Mouse (Mus musculus) embryonic facial prominence, embryonic 10.5 days (tissue): Measurements from ENCODE around the gene Tmem108. TPM values are rescaled to one million over a fixed set of nuclear protein-coding genes. Genes with fewer than 3 reads are reported as not detected.

Source experiments
- DNase-seq: peaks from one replicate; pipeline ENCODE4 v3.0.0-alpha.2; 2017; ENCODE audit warnings: low spot score
- H3K27ac ChIP-seq: fragments of 300-500 bp; sonication (generic); replicated peaks from 2 replicates; pipeline ENCODE4 v1.5.1; 2016; ENCODE audit warnings: mild to moderate bottlenecking
- H3K27me3 ChIP-seq: fragments of 300-500 bp; sonication (generic); replicated peaks from 2 replicates; pipeline ENCODE4 v1.6.1; 2016; ENCODE audit warnings: low read depth, mild to moderate bottlenecking; ENCODE audit not compliant: poor library complexity, severe bottlenecking
- H3K36me3 ChIP-seq: fragments of 300-500 bp; sonication (generic); replicated peaks from 2 replicates; pipeline ENCODE4 v1.6.1; 2016; ENCODE audit warnings: mild to moderate bottlenecking, moderate library complexity
- H3K4me1 ChIP-seq: fragments of 300-500 bp; sonication (generic); 2 replicates; pipeline ENCODE4 v1.6.1; 2016
- H3K4me3 ChIP-seq: fragments of 300-500 bp; sonication (generic); 2 replicates; pipeline ENCODE4 v1.5.1; 2016; ENCODE audit warnings: mild to moderate bottlenecking, moderate library complexity
- H3K9me3 ChIP-seq: fragments of 300-500 bp; sonication (generic); 2 replicates; pipeline ENCODE4 v1.6.1; 2016; ENCODE audit warnings: mild to moderate bottlenecking
- WGBS: fragments of 180-500 bp; shearing (Covaris S2); methylation state at CpG from one replicate; pipeline ENCODE4 v1.1.7; 2016; 5-methylcytosine and 5-hydroxymethylcytosine counted together
- polyA plus RNA-seq: library from polyadenylated mRNA; unstranded; fragments of >200 nt; fragmentation: Nextera tagmentation; extraction: Ambion mirVana; gene quantifications from 2 replicates; pipeline ENCODE4 v1.2.1, GENCODE M21; 2016

Tmem108 gene
- polyA plus RNA-seq, 1 experiment from 2014 or later = 22.1 TPM

GRCm38 (mm10) chr9:103565186-103565585 lies 196.5 kb downstream of the Tmem108 start:
- DNase-seq = no peak
- Histone ChIP-seq H3K36me3 (no peaks in the 10 kb centered on the region), H3K9me3 (0 out of 2 replicates have a peak, but pooled peaks cover 2% of the 10 kb centered on the region), H3K4me3 (no peak overlapping the region), H3K4me1 (peaks cover 29% of the 10 kb centered on the region), H3K27me3 (no peaks in the 10 kb centered on the region), H3K27ac (no peak overlapping the region)
- 92% methylated on average over 9 of the region's 9 CpGs for WGBS

GRCm38 (mm10) chr9:103563864-103564610 lies 197.6 kb downstream of the Tmem108 start:
- 46% methylated on average over 10 of the region's 10 CpGs for WGBS
- H3K4me1 ChIP-seq = peaks cover 19% of the 10 kb centered on the region
- H3K27me3 ChIP-seq = no peaks in the 10 kb centered on the region; the same call in 1 of the 2 replicates
- no peak overlapping the region for H3K4me3 ChIP-seq
- H3K9me3 ChIP-seq = 0 out of 2 replicates have a peak, but pooled peaks cover 2% of the 10 kb centered on the region
- H3K27ac ChIP-seq = no peak overlapping the region
- no peaks in the 10 kb centered on the region for H3K36me3 ChIP-seq
- DNase-seq = peak; percentile 50

GRCm38 (mm10) chr9:103562063-103562462 lies 199.6 kb downstream of the Tmem108 start:
- DNase-seq = no peak
- no peaks in the 10 kb centered on the region for H3K36me3 ChIP-seq
- peaks cover 3% of the 10 kb centered on the region; the same call in 1 of the 2 replicates for H3K27me3 ChIP-seq
- WGBS = 52% methylated on average over 1 of the region's 1 CpGs
- H3K9me3 ChIP-seq = 0 out of 2 replicates have a peak, but pooled peaks cover 2% of the 10 kb centered on the region
- H3K4me1 ChIP-seq = peaks cover 15% of the 10 kb centered on the region
- H3K4me3 ChIP-seq = no peak overlapping the region
- no peak overlapping the region for H3K27ac ChIP-seq

GRCm38 (mm10) chr9:103558741-103559140 lies 202.9 kb downstream of the Tmem108 start:
- Histone ChIP-seq H3K27me3 (peaks cover 16% of the 10 kb centered on the region; the same call in 1 of the 2 replicates), H3K9me3 (0 out of 2 replicates have a peak, but pooled peaks cover 2% of the 10 kb centered on the region), H3K4me1 (peaks cover 10% of the 10 kb centered on the region), H3K36me3 (no peaks in the 10 kb centered on the region), H3K27ac (no peak overlapping the region), H3K4me3 (no peak overlapping the region)
- DNase-seq = no peak
- 81% methylated on average over 6 of the region's 6 CpGs for WGBS

- H3K4me1 ChIP-seq = peaks cover 5% of the 10 kb centered on the region
- H3K36me3 ChIP-seq = no peaks in the 10 kb centered on the region
- peaks cover 19% of the 10 kb centered on the region for H3K27me3 ChIP-seq
- 88% methylated on average over 7 of the region's 7 CpGs for WGBS
- no peak overlapping the region for H3K4me3 ChIP-seq
- DNase-seq = no peak
- 0 out of 2 replicates have a peak, but pooled peaks cover 2% of the 10 kb centered on the region for H3K9me3 ChIP-seq
- no peak overlapping the region for H3K27ac ChIP-seq
Observed at GRCm38 (mm10) chr9:103558240-103558639, 203.4 kb downstream of the Tmem108 start.

GRCm38 (mm10) chr9:103557085-103557484 lies 204.6 kb downstream of the Tmem108 start:
- WGBS = 90% methylated on average over 15 of the region's 15 CpGs
- H3K4me3 ChIP-seq = no peak overlapping the region
- DNase-seq = no peak
- 0 out of 2 replicates have a peak, but pooled peaks cover 2% of the 10 kb centered on the region for H3K9me3 ChIP-seq
- no peak overlapping the region for H3K27ac ChIP-seq
- peaks cover 31% of the 10 kb centered on the region for H3K27me3 ChIP-seq
- no peaks in the 10 kb centered on the region for H3K36me3 ChIP-seq
- peaks cover 3% of the 10 kb centered on the region for H3K4me1 ChIP-seq

- Histone ChIP-seq H3K9me3 (no peaks in the 10 kb centered on the region), H3K4me1 (peaks cover 16% of the 10 kb centered on the region), H3K27me3 (peaks cover 37% of the 10 kb centered on the region), H3K36me3 (no peaks in the 10 kb centered on the region), H3K4me3 (no peak overlapping the region), H3K27ac (no peak overlapping the region)
- 84% methylated on average over 6 of the region's 6 CpGs for WGBS
- no peak for DNase-seq
Observed at GRCm38 (mm10) chr9:103555334-103555733, 206.3 kb downstream of the Tmem108 start.

- peak overlapping the region; percentile 25; the same call in 1 of the 2 replicates for H3K4me3 ChIP-seq
- no peaks in the 10 kb centered on the region for H3K36me3 ChIP-seq
- DNase-seq = no peak
- H3K4me1 ChIP-seq = peaks cover 24% of the 10 kb centered on the region
- H3K27ac ChIP-seq = no peak overlapping the region
- peaks cover 37% of the 10 kb centered on the region for H3K27me3 ChIP-seq
- 51% methylated on average over 21 of the region's 21 CpGs for WGBS
- no peaks in the 10 kb centered on the region for H3K9me3 ChIP-seq
Observed at GRCm38 (mm10) chr9:103550661-103551248, 210.9 kb downstream of the Tmem108 start.

- whole genome bisulfite sequencing = 79% methylated on average over 3 of the region's 3 CpGs
- Histone ChIP-seq H3K9me3 (no peaks in the 10 kb centered on the region), H3K4me3 (no peak overlapping the region), H3K27me3 (peaks cover 32% of the 10 kb centered on the region), H3K27ac (no peak overlapping the region), H3K4me1 (peaks cover 32% of the 10 kb centered on the region), H3K36me3 (no peaks in the 10 kb centered on the region)
- DNase-seq = no peak
Observed at GRCm38 (mm10) chr9:103549178-103549577, 212.5 kb downstream of the Tmem108 start.

- WGBS = 95% methylated on average over 3 of the region's 3 CpGs
- Histone ChIP-seq H3K36me3 (no peaks in the 10 kb centered on the region), H3K9me3 (no peaks in the 10 kb centered on the region), H3K4me1 (peaks cover 35% of the 10 kb centered on the region), H3K27me3 (peaks cover 31% of the 10 kb centered on the region), H3K27ac (no peak overlapping the region), H3K4me3 (no peak overlapping the region)
- DNase-seq = no peak
Observed at GRCm38 (mm10) chr9:103548606-103549005, 213.0 kb downstream of the Tmem108 start.

- H3K4me3 ChIP-seq = no peak overlapping the region
- peaks cover 18% of the 10 kb centered on the region; the same call in 1 of the 2 replicates for H3K27me3 ChIP-seq
- WGBS = 69% methylated on average over 22 of the region's 22 CpGs
- H3K4me1 ChIP-seq = peaks cover 37% of the 10 kb centered on the region
- H3K27ac ChIP-seq = no peak overlapping the region; the same call in 1 of the 2 replicates
- DNase-seq = no peak
- no peaks in the 10 kb centered on the region for H3K9me3 ChIP-seq
- no peaks in the 10 kb centered on the region for H3K36me3 ChIP-seq
Observed at GRCm38 (mm10) chr9:103546695-103547645, 214.7 kb downstream of the Tmem108 start.

- WGBS = 78% methylated on average over 4 of the region's 4 CpGs
- H3K9me3 ChIP-seq = no peaks in the 10 kb centered on the region
Observed at GRCm38 (mm10) chr9:103545729-103546128, 215.9 kb downstream of the Tmem108 start.

More at GRCm38 (mm10) chr9:103545729-103546128, 215.9 kb downstream of the Tmem108 start:
- DNase-seq = no peak
- peaks cover 30% of the 10 kb centered on the region for H3K4me1 ChIP-seq
- no peak overlapping the region for H3K4me3 ChIP-seq
- H3K27me3 ChIP-seq = peaks cover 14% of the 10 kb centered on the region; the same call in 1 of the 2 replicates
- no peaks in the 10 kb centered on the region for H3K36me3 ChIP-seq
- H3K27ac ChIP-seq = no peak overlapping the region
